Mouse (Mus musculus) ES-E14 (cell line): ENCODE data around the gene Poln.

Experiments
- CHD2 ChIP-seq: IDR thresholded peaks from 2 replicates; pipeline ENCODE4 v1.6.1; 2014; ENCODE audit warnings: mild to moderate bottlenecking, low read depth, low read length, inconsistent platforms
- HCFC1 ChIP-seq: IDR thresholded peaks from 2 replicates; pipeline ENCODE4 v1.6.1; 2012; ENCODE audit warnings: low read length, inconsistent platforms, borderline replicate concordance; ENCODE audit not compliant: insufficient read depth
- ZNF384 ChIP-seq: IDR thresholded peaks from 2 replicates; pipeline ENCODE4 v1.6.1; 2012; ENCODE audit warnings: low read depth, low read length, inconsistent platforms

DNA sequence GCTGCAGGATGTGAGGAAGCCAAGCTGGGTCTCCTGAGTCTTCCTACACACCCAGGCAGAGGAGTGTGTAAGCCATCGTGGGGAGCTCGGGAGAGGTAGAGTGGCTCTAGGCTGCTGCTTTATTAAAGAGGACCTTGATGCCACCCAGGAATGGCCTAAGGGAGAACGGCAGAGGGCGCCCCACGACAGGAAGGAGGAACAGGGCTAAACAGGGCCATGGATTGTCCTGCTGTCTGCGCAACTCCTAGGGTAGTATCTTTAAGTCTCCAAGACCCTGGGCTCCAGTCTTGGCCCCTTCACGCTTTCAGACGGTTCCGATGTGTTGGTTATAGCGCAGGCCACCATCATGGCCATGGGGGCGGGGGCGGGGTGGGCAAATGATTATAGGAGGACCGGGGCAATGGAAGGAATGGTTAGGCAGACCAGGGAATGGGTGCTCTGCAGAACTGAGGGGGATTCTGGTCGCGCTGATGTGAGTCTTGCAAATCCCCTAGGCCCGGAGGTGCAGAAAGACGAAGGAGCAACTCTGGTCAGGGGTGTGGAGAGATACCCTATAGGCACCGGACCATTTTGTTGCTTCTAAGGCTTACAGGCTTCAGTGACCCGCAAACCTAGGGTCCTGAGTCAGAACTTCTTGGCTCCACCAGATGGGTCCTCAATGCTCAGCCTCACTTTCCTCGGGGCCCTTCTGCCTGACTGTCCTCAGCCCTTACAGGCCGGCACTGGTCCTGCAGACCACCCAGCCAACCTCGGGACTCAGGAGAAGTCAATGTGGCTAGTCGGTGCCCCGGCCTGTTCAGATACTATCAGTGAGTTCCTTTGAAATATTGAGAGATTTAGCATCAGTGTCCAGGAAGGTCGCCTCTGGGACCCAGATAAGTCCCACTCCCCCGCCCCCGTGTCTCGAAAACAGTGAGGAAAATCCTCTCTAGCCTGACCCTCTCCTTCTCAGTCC is 174.3 kb downstream of the Poln start:
- TF ChIP-seq HCFC1 = no peak
- no peak for TF ChIP-seq ZNF384
- no peak for TF ChIP-seq CHD2
